Mouse (Mus musculus): ENCODE results near the gene Gdpd3.
"Not testable (repeated sequence)": the region's sequence is repeated elsewhere in the genome, so short reads cannot be mapped to it uniquely, and the experiment has no call there.

The Gdpd3 gene

GRCm38 (mm10) chr7:126766201-126766600, at the start of gene Gdpd3:
Gene Gdpd3 (plus strand): TSS chr7:126766334.
- DNase-seq (ENCODE audit: low spot score in 2 of 2): no peak

- DNase-seq (ENCODE audit: low spot score in 2 of 2): no peak
Observed at GRCm38 (mm10) chr7:126717566-126717965, 48.6 kb upstream of the Gdpd3 start.

- no peak for DNase-seq (ENCODE audit: low spot score in 2 of 2)
Observed at GRCm38 (mm10) chr7:126718787-126719337, 47.3 kb upstream of the Gdpd3 start.

- no peak for DNase-seq (ENCODE audit: low spot score in 2 of 2)
Observed at GRCm38 (mm10) chr7:126721635-126722034, 44.5 kb upstream of the Gdpd3 start.

- DNase-seq (ENCODE audit: low spot score in 2 of 2): no peak
Observed at GRCm38 (mm10) chr7:126725077-126725476, 41.1 kb upstream of the Gdpd3 start.

- DNase-seq (ENCODE audit: low spot score in 2 of 2): no peak
Observed at GRCm38 (mm10) chr7:126725667-126726066, 40.5 kb upstream of the Gdpd3 start.

- DNase-seq (ENCODE audit: low spot score in 2 of 2): not testable (repeated sequence)
Observed at GRCm38 (mm10) chr7:126730256-126730789, 35.8 kb upstream of the Gdpd3 start.

GRCm38 (mm10) chr7:126736122-126736521, 30.0 kb upstream of the Gdpd3 start:
- no peak for DNase-seq (ENCODE audit: low spot score in 2 of 2)

GRCm38 (mm10) chr7:126739551-126739950, 26.6 kb upstream of the Gdpd3 start:
- peak in 1 of 2 experiments; percentile 56 for DNase-seq (ENCODE audit: low spot score in 2 of 2)

GRCm38 (mm10) chr7:126740132-126740735, 25.9 kb upstream of the Gdpd3 start:
- no peak for DNase-seq (ENCODE audit: low spot score in 2 of 2)

GRCm38 (mm10) chr7:126740977-126741376, 25.2 kb upstream of the Gdpd3 start:
- no peak for DNase-seq (ENCODE audit: low spot score in 2 of 2)

GRCm38 (mm10) chr7:126741452-126741851, 24.7 kb upstream of the Gdpd3 start:
- no peak for DNase-seq (ENCODE audit: low spot score in 2 of 2)

- DNase-seq (ENCODE audit: low spot score in 2 of 2): no peak
Observed at GRCm38 (mm10) chr7:126741964-126742482, 24.1 kb upstream of the Gdpd3 start.

- no peak for DNase-seq (ENCODE audit: low spot score in 2 of 2)
Observed at GRCm38 (mm10) chr7:126746066-126746465, 20.1 kb upstream of the Gdpd3 start.

GRCm38 (mm10) chr7:126746798-126747197, 19.3 kb upstream of the Gdpd3 start:
- no peak for DNase-seq (ENCODE audit: low spot score in 2 of 2)

- no peak for DNase-seq (ENCODE audit: low spot score in 2 of 2)
Observed at GRCm38 (mm10) chr7:126748824-126749223, 17.3 kb upstream of the Gdpd3 start.

- no peak for DNase-seq (ENCODE audit: low spot score in 2 of 2)
Observed at GRCm38 (mm10) chr7:126749582-126750343, 16.4 kb upstream of the Gdpd3 start.

- peak in 1 of 2 experiments; percentile 66 for DNase-seq (ENCODE audit: low spot score in 2 of 2)
Observed at GRCm38 (mm10) chr7:126754866-126755265, 11.3 kb upstream of the Gdpd3 start.

GRCm38 (mm10) chr7:126758539-126758938, 7.6 kb upstream of the Gdpd3 start:
- DNase-seq (ENCODE audit: low spot score in 2 of 2): no peak

GRCm38 (mm10) chr7:126759050-126759671, 7.0 kb upstream of the Gdpd3 start, which contains the start of gene Mapk3:
Gene Mapk3 (plus strand): TSS chr7:126759601.
- peak; percentile 66 to 73 for DNase-seq (ENCODE audit: low spot score in 2 of 2)

GRCm38 (mm10) chr7:126759672-126760390, 6.3 kb upstream of the Gdpd3 start:
- DNase-seq (ENCODE audit: low spot score in 2 of 2): no peak

All from frontal cortex, postnatal 25 days (tissue).